Mouse (Mus musculus): ENCODE results near the gene Asgr1. TPM values are rescaled to one million over a fixed set of nuclear protein-coding genes. Genes with fewer than 3 reads are reported as not detected.
A peak's percentile ranks its signal among the peaks of the same experiment; 100 is the strongest.

The Asgr1 gene
- total RNA-seq, 2 experiments from 2014 or later, result 1.4 to 1.5 TPM

- intact Hi-C loops (cut with DNase I), result no loop called here
- DNase-seq (ENCODE audit: extremely low spot score in 1 of 2, low spot score in 2 of 2), result peak; percentile 98 to 99
Observed at GRCm38 (mm10) chr11:70021264-70022132, 32.4 kb upstream of the Asgr1 start.

GRCm38 (mm10) chr11:70023481-70024150 is 30.3 kb upstream of the Asgr1 start:
- DNase-seq (ENCODE audit: extremely low spot score in 1 of 2, low spot score in 2 of 2), result peak in 1 of 2 experiments; percentile 72
- intact Hi-C loops (cut with DNase I), result no loop called here

- intact Hi-C loops (cut with DNase I), result no loop called here
- DNase-seq (ENCODE audit: extremely low spot score in 1 of 2, low spot score in 2 of 2), result no peak
Observed at GRCm38 (mm10) chr11:70024151-70024514, 29.8 kb upstream of the Asgr1 start.

GRCm38 (mm10) chr11:70026689-70027088 is 27.2 kb upstream of the Asgr1 start:
- intact Hi-C loops (cut with DNase I), result no loop called here

GRCm38 (mm10) chr11:70027397-70027796 is 26.5 kb upstream of the Asgr1 start:
- peak in 1 of 2 experiments; percentile 67 for DNase-seq (ENCODE audit: extremely low spot score in 1 of 2, low spot score in 2 of 2)
- intact Hi-C loops (cut with DNase I), result no loop called here

More at GRCm38 (mm10) chr11:70026689-70027088, 27.2 kb upstream of the Asgr1 start:
- DNase-seq (ENCODE audit: extremely low spot score in 1 of 2, low spot score in 2 of 2), result peak in 1 of 2 experiments; percentile 83

GRCm38 (mm10) chr11:70028401-70029129 is 25.3 kb upstream of the Asgr1 start:
- intact Hi-C loops (cut with DNase I), result no loop called here

GRCm38 (mm10) chr11:70029130-70029801 is 24.6 kb upstream of the Asgr1 start:
- peak; percentile 92 to 93 for DNase-seq (ENCODE audit: extremely low spot score in 1 of 2, low spot score in 2 of 2)
- intact Hi-C loops (cut with DNase I), result no loop called here

More at GRCm38 (mm10) chr11:70028401-70029129, 25.3 kb upstream of the Asgr1 start:
- DNase-seq (ENCODE audit: extremely low spot score in 1 of 2, low spot score in 2 of 2), result no peak

- DNase-seq (ENCODE audit: extremely low spot score in 1 of 2, low spot score in 2 of 2), result no peak
- intact Hi-C loops (cut with DNase I), result no loop called here
Observed at GRCm38 (mm10) chr11:70029829-70030550, 23.9 kb upstream of the Asgr1 start.

- no peak for DNase-seq (ENCODE audit: extremely low spot score in 1 of 2, low spot score in 2 of 2)
- intact Hi-C loops (cut with DNase I), result no loop called here
Observed at GRCm38 (mm10) chr11:70030651-70031320, 23.1 kb upstream of the Asgr1 start.

- intact Hi-C loops (cut with DNase I), result no loop called here
- no peak for DNase-seq (ENCODE audit: extremely low spot score in 1 of 2, low spot score in 2 of 2)
Observed at GRCm38 (mm10) chr11:70031321-70031670, 22.6 kb upstream of the Asgr1 start.

- DNase-seq (ENCODE audit: extremely low spot score in 1 of 2, low spot score in 2 of 2), result no peak
- intact Hi-C loops (cut with DNase I), result no loop called here
Observed at GRCm38 (mm10) chr11:70038174-70038573, 15.7 kb upstream of the Asgr1 start.

- DNase-seq (ENCODE audit: extremely low spot score in 1 of 2, low spot score in 2 of 2), result no peak
- intact Hi-C loops (cut with DNase I), result no loop called here
Observed at GRCm38 (mm10) chr11:70039631-70040030, 14.3 kb upstream of the Asgr1 start.

GRCm38 (mm10) chr11:70040184-70040583 is 13.7 kb upstream of the Asgr1 start:
- intact Hi-C loops (cut with DNase I), result no loop called here
- no peak for DNase-seq (ENCODE audit: extremely low spot score in 1 of 2, low spot score in 2 of 2)

- intact Hi-C loops (cut with DNase I), result no loop called here
- DNase-seq (ENCODE audit: extremely low spot score in 1 of 2, low spot score in 2 of 2), result no peak
Observed at GRCm38 (mm10) chr11:70042309-70043085, 11.4 kb upstream of the Asgr1 start.

- DNase-seq (ENCODE audit: extremely low spot score in 1 of 2, low spot score in 2 of 2), result no peak
- intact Hi-C loops (cut with DNase I), result no loop called here
Observed at GRCm38 (mm10) chr11:70043665-70044064, 10.2 kb upstream of the Asgr1 start.

GRCm38 (mm10) chr11:70045435-70045834 is 8.4 kb upstream of the Asgr1 start:
- DNase-seq (ENCODE audit: extremely low spot score in 1 of 2, low spot score in 2 of 2), result no peak

GRCm38 (mm10) chr11:70049366-70049765 is 4.5 kb upstream of the Asgr1 start:
- DNase-seq (ENCODE audit: extremely low spot score in 1 of 2, low spot score in 2 of 2), result no peak
- intact Hi-C loops (cut with DNase I), result no loop called here

More at GRCm38 (mm10) chr11:70045435-70045834, 8.4 kb upstream of the Asgr1 start:
- intact Hi-C loops (cut with DNase I), result no loop called here
